Mouse (Mus musculus): ENCODE results near the gene Me3. TPM values are rescaled to one million over a fixed set of nuclear protein-coding genes. Genes with fewer than 3 reads are reported as not detected.

Gene Me3
- total RNA-seq, 2 experiments from 2014 or later: 0.26 TPM; not detected in 1

- ATAC-seq (replicated peaks; ENCODE audit: low FRiP score, poor library complexity, severe bottlenecking): no peak
Observed at GRCm38 (mm10) chr7:89798358-89799020, 166.3 kb downstream of the Me3 start.

GRCm38 (mm10) chr7:89802447-89802846, 170.3 kb downstream of the Me3 start:
- no peak for ATAC-seq (replicated peaks; ENCODE audit: low FRiP score, poor library complexity, severe bottlenecking)

- ATAC-seq (replicated peaks; ENCODE audit: low FRiP score, poor library complexity, severe bottlenecking): no peak
Observed at GRCm38 (mm10) chr7:89803966-89804365, 171.8 kb downstream of the Me3 start.

DNA sequence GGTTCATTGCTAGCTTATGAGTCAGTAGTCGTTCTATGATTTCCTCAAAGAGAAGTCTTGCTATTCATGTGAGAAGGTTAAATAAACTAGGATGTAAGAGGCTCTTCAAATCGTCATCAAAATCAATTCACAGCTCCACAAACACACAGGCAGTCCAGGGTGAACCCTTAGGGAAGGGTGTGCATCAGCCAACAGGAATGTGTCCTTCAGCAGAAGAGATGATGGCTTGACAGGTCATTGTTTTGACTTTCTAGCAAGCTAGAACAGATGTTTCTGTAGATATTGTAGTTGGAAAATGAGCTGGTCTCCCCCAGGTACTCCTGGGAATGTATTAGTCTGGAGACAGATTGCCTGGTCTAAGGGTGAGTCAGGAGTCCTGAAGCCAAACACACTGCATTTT, 177.2 kb downstream of the Me3 start:
- no peak for ATAC-seq (replicated peaks; ENCODE audit: low FRiP score, poor library complexity, severe bottlenecking)

DNA sequence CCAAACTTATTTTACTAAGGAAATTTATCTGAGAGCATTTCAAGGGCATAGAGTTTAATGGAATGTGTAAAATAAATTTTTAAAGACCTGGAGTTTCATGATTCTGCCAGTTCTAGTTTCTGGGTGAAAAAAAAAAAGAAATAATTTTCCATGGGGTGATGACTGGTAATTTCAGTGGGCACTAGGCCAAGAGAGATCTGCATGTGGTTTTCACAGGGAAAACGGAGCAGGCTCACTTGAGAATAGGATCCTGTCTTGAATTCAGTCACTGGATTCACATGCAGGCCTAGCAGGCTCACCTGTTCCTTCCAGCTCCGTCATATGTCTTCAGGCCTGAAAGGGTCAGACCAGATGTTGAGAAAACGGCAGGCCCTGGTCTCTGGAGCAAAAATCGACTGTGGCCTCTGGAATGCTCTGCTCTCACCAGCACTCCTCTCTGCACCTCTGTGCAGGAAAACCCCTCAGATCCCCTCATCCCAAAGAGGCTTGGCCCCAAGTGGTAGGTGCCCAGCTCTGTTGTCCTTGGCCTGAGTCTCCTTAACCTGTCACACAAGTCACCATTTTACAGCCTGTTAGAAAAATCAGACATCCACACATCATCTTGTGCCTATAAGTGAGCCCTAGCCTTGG, 196.4 kb downstream of the Me3 start:
- no peak for ATAC-seq (replicated peaks; ENCODE audit: low FRiP score, poor library complexity, severe bottlenecking)

DNA sequence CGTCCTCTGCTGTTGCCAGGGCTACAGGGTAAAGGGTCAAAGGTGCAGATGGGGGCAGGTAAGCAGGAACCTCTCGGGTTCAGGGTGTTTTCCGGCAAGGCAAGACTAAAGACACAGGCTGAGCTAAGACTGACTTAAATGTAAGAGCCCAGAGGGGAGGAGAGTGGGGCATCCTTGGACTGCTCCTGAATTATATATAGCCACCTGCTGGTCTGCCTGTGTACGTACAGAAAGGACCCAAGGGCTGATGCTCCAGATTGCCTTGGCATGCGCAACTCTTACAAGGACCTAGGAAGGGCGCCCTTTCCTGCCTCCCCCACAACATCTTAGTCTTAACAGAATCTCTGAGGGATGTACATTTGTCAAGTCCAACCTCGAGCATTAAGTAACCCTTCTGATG, 197.0 kb downstream of the Me3 start:
- ATAC-seq (replicated peaks; ENCODE audit: low FRiP score, poor library complexity, severe bottlenecking): no peak

DNA sequence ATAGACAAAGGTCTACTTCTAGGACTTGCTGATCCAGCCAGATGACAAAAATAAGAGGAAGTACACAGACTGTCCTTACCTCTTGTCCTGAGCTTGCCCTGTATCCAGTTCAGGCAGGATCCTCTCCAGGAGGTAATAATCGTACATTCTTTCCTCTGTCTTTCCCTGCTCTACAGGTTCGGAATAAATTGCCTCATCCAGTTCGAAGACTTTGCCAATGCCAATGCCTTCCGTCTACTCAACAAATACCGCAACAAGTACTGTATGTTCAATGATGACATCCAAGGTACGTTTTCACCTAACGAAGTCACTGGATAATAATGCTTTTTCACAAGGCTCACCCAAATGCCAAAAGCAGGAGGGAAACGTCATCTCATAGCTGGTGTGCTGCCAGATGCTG, 201.3 kb downstream of the Me3 start:
- no peak for ATAC-seq (replicated peaks; ENCODE audit: low FRiP score, poor library complexity, severe bottlenecking)

- ATAC-seq (replicated peaks; ENCODE audit: low FRiP score, poor library complexity, severe bottlenecking): no peak
Observed at GRCm38 (mm10) chr7:89835566-89835965, 203.4 kb downstream of the Me3 start.

DNA sequence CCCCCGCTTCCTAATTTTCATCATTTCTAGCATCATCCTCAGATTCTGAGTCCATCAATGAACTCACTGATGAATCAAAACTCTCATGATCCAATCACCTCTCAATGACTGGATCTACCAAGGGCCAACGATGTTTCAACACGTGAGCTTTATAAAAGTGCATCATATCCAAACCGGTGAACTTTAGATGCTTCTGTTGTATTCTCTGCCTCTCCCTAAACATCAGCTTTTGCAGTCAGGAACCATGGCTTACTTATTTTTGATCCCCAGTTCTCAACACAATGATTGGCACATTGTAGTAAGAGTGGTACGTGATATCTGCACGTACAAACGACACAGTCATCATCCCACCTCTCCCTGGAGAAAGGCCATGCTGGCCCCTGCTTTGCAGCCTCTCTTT, 204.5 kb downstream of the Me3 start:
- no peak for ATAC-seq (replicated peaks; ENCODE audit: low FRiP score, poor library complexity, severe bottlenecking)

DNA sequence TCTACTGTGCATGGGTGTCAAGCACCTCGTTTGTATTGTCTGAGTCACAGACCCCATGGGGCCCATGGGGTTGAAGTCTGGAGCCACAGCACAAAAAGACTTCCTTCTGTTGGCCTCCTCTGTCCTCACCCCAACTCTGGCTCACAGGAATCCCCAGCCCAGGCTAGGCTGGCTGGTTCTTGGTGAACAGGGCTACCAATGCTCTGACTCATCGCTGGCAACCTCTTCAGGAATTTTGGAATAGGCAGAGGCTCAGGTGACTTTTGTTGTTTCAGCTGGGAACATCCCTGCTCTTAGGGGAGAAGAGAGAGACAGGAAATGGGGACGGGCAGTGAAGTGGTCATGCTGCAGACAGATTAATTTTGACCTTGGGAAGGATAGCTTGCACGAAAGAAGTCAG, 205.6 kb downstream of the Me3 start:
- ATAC-seq (replicated peaks; ENCODE audit: low FRiP score, poor library complexity, severe bottlenecking): no peak

DNA sequence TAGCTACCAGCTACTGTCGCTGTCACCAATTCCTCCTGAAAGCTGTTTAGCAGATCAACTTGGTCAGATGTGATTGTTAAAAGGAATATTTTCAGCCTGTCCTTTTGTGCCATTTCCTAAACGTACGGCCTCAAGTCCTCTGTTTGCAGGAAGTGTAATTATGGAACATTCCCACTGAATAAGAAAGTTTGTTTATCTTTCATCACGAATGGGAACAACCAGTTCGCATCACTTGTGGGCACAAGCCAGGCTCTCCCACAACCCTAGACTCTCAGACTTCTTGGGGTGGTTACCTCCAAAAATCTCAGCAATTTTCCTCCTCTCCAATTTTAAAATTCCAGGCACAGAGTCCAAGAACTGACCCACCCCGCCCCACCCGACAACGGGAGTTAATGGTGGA, 207.5 kb downstream of the Me3 start:
- ATAC-seq (replicated peaks; ENCODE audit: low FRiP score, poor library complexity, severe bottlenecking): no peak

DNA sequence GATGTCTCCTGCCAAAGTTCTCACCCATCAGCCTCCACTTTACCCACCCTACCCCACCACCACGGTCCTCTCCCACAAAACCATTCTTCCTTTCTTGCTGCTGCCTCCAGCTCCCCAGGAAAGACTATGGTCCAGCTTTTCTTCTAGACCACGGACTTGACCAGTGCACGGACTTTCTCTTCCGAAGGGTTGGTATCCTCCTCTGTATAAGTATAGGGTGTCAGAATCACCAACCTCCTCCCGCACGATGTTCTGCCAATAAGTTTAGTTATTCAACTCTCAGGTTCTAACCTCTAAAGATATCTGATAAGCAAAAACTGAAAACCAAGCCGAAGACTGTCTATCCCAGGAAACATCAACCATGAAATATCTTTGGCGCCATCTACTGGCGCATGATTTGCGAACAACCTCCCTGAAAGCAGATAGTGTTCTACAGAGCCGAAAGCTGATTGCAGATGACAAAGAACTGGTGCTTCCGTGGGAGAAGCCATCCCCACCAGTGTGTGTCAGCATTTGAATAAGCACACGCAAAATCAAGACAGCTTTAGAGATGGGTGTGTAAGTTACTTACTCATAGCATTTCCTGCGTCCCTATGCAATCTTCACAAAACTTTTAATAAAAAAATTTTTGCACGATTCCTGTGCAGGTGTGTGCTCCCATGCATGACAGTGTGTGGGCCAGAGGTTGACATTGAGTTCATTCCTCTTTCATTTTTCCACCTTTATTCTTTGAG, 209.6 kb downstream of the Me3 start:
- ATAC-seq (replicated peaks; ENCODE audit: low FRiP score, poor library complexity, severe bottlenecking): no peak

DNA sequence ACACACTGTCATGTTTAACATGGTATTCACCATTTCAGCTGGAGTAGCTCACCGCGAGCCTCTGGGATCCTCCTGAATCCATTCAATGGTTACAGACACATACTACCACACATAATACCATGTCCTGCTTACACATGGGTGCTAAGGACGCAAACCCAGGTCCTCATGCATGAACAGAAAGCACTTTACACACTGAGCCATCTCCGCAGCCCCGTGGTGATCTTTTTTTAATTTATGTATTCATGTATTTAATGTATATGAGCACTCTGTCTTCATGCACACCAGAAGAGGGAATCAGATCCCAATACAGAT, 210.2 kb downstream of the Me3 start:
- ATAC-seq (replicated peaks; ENCODE audit: low FRiP score, poor library complexity, severe bottlenecking): no peak

- ATAC-seq (replicated peaks; ENCODE audit: low FRiP score, poor library complexity, severe bottlenecking): no peak
Observed at GRCm38 (mm10) chr7:89843121-89843520, 210.9 kb downstream of the Me3 start.

GRCm38 (mm10) chr7:89843533-89843932, 211.3 kb downstream of the Me3 start:
- ATAC-seq (replicated peaks; ENCODE audit: low FRiP score, poor library complexity, severe bottlenecking): no peak

GRCm38 (mm10) chr7:89845669-89846068, 213.5 kb downstream of the Me3 start:
- ATAC-seq (replicated peaks; ENCODE audit: low FRiP score, poor library complexity, severe bottlenecking): no peak

DNA sequence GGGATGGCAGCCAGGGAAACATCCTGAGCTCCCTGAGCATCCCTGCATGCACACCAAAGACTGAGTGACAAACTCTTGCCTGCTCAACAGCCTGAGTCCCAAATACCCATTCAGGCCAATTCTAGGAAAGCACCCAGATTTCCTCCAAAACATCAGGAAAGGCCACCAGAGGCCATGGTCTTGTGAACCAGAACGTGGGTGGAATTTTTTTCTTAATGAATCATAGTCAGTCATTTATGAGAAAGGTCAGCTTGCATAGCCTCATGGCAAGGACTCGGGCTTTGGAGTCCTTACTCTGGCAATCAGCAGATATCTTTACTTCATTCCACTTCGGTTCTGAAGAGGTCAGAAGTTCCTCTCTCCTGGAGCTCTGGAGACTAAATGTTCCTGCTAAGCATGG, 218.3 kb downstream of the Me3 start:
- no peak for ATAC-seq (replicated peaks; ENCODE audit: low FRiP score, poor library complexity, severe bottlenecking)

GRCm38 (mm10) chr7:89852158-89853095, 220.2 kb downstream of the Me3 start:
- no peak for ATAC-seq (replicated peaks; ENCODE audit: low FRiP score, poor library complexity, severe bottlenecking)

DNA sequence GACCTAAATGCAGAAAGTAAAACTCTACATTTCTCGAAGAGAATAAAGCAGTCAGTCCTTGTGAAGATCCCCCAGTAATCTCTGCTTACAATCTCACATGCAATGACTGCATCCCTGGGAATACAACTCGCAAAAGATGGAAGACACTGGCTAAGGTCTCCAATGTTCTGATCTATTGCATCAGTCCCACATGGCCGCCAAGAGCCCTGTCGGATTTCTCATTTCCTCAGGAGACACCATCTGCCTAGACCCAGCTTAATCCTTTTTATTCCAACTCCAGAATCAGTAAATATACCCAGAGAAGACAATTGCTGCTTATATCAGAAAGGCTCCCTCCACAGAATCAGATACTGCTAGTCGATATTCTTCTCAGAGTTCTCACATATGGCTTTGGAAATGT, 220.9 kb downstream of the Me3 start:
- ATAC-seq (replicated peaks; ENCODE audit: low FRiP score, poor library complexity, severe bottlenecking): no peak

- no peak for ATAC-seq (replicated peaks; ENCODE audit: low FRiP score, poor library complexity, severe bottlenecking)
Observed at GRCm38 (mm10) chr7:89855196-89855595, 223.0 kb downstream of the Me3 start.
